Comparison of ENCODE assay signal across 18 mouse cellular contexts in the genomic region with DNA sequence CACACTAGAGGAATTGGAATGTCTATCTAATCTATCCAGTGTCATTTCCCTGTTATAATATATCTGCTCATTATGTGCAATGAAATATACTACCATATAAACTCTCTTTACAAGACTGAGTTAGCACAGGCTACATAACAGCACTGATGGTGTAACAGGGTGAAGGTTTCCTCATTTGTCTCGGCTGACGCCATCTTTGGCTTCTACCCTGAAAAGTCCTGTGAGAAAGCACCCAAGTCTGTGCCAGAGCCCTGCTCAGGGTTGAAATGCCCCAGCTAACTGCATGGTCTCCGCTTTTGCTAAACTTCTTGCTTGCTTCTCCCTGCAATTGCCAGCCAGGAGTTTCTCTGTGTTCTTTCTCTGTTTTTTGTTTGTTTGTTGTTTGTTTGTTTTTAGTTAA.
"Had no signal": no experiment of that assay in that cellular context is flagged by ENCODE, and none has a peak within 500 bp of the region (broad histone marks: within the 10 kb centered on the region; RNA-seq: fewer than 3 reads in every experiment).

No protein-coding gene starts in this region.

- H3K4me3 ChIP-seq: liver, embryonic 15.5 days; midbrain, embryonic 10.5 days; midbrain, embryonic 12.5 days; myocyte; neural tube, embryonic 13.5 days; neural tube, embryonic 15.5 days had no signal

- H3K9ac ChIP-seq: liver, embryonic 15.5 days; liver, postnatal 0 days; midbrain, embryonic 12.5 days; neural tube, embryonic 13.5 days; neural tube, embryonic 15.5 days had no signal

- DNase-seq: liver, postnatal 0 days; midbrain, embryonic 14.5 days; retina, postnatal 1 day; right cerebral cortex, adult 18-20 months; right cerebral cortex, postnatal 25 days; right cerebral cortex, postnatal 4 days; spleen, adult 18-20 months; thymus, adult 18-20 months; thymus, postnatal 14 days; thymus, postnatal 36 days had no signal

- H3K4me2 ChIP-seq: liver, embryonic 15.5 days; midbrain, embryonic 12.5 days; neural tube, embryonic 13.5 days; neural tube, embryonic 15.5 days had no signal

- H3K4me1 ChIP-seq: liver, embryonic 15.5 days; midbrain, embryonic 10.5 days; midbrain, embryonic 12.5 days; neural tube, embryonic 15.5 days had no signal

- H3K36me3 ChIP-seq: liver, embryonic 15.5 days; midbrain, embryonic 10.5 days; midbrain, embryonic 12.5 days; neural tube, embryonic 13.5 days; neural tube, embryonic 15.5 days had no signal

- ATAC-seq: liver, postnatal 0 days; midbrain, embryonic 16.5 days had no signal

- H3K27me3 ChIP-seq: liver, embryonic 15.5 days; midbrain, embryonic 12.5 days; neural tube, embryonic 13.5 days; neural tube, embryonic 15.5 days had no signal

- H3K9me3 ChIP-seq: liver, embryonic 15.5 days; midbrain, embryonic 10.5 days; midbrain, embryonic 12.5 days; neural tube, embryonic 13.5 days; neural tube, embryonic 15.5 days had no signal

- H3K27ac ChIP-seq: liver, embryonic 15.5 days; macrophage; midbrain, embryonic 10.5 days; midbrain, embryonic 12.5 days; neural tube, embryonic 13.5 days; neural tube, embryonic 15.5 days had no signal
